Mouse (Mus musculus): ENCODE results near the gene Rtn2.

The Rtn2 gene

GRCm38 (mm10) chr7:19319458-19319857 is 37.0 kb downstream of the Rtn2 start:
- DNase-seq (ENCODE audit: low spot score in 2 of 2): no peak

- DNase-seq (ENCODE audit: low spot score in 2 of 2): peak; percentile 83 to 94
Measured at GRCm38 (mm10) chr7:19319906-19320305, 37.5 kb downstream of the Rtn2 start.

- no peak for DNase-seq (ENCODE audit: low spot score in 2 of 2)
Measured at GRCm38 (mm10) chr7:19320637-19321036, 38.2 kb downstream of the Rtn2 start.

- DNase-seq (ENCODE audit: low spot score in 2 of 2): no peak
Measured at GRCm38 (mm10) chr7:19321464-19321863, 39.0 kb downstream of the Rtn2 start.

- no peak for DNase-seq (ENCODE audit: low spot score in 2 of 2)
Measured at GRCm38 (mm10) chr7:19322489-19322888, 40.1 kb downstream of the Rtn2 start.

GRCm38 (mm10) chr7:19324221-19324620 is 41.8 kb downstream of the Rtn2 start:
- no peak for DNase-seq (ENCODE audit: low spot score in 2 of 2)

GRCm38 (mm10) chr7:19325262-19326199 is 43.1 kb downstream of the Rtn2 start:
- DNase-seq (ENCODE audit: low spot score in 2 of 2): no peak

GRCm38 (mm10) chr7:19326359-19326758 is 43.9 kb downstream of the Rtn2 start:
- DNase-seq (ENCODE audit: low spot score in 2 of 2): peak in 1 of 2 experiments; percentile 64

- peak; percentile 83 to 89 for DNase-seq (ENCODE audit: low spot score in 2 of 2)
Measured at GRCm38 (mm10) chr7:19327128-19327527, 44.7 kb downstream of the Rtn2 start.

- DNase-seq (ENCODE audit: low spot score in 2 of 2): no peak
Measured at GRCm38 (mm10) chr7:19327782-19328181, 45.4 kb downstream of the Rtn2 start.

- DNase-seq (ENCODE audit: low spot score in 2 of 2): no peak
Measured at GRCm38 (mm10) chr7:19328425-19328824, 46.0 kb downstream of the Rtn2 start.

GRCm38 (mm10) chr7:19331910-19332309 is 49.5 kb downstream of the Rtn2 start:
- DNase-seq (ENCODE audit: low spot score in 2 of 2): no peak

- DNase-seq (ENCODE audit: low spot score in 2 of 2): peak; percentile 71 to 87
Measured at GRCm38 (mm10) chr7:19332709-19333352, 50.4 kb downstream of the Rtn2 start.

GRCm38 (mm10) chr7:19335583-19335982 is 53.2 kb downstream of the Rtn2 start:
- DNase-seq (ENCODE audit: low spot score in 2 of 2): no peak

GRCm38 (mm10) chr7:19337122-19337521 is 54.7 kb downstream of the Rtn2 start:
- no peak for DNase-seq (ENCODE audit: low spot score in 2 of 2)

- no peak for DNase-seq (ENCODE audit: low spot score in 2 of 2)
Measured at GRCm38 (mm10) chr7:19338060-19338459, 55.6 kb downstream of the Rtn2 start.

- no peak for DNase-seq (ENCODE audit: low spot score in 2 of 2)
Measured at GRCm38 (mm10) chr7:19338596-19338995, 56.2 kb downstream of the Rtn2 start.

- no peak for DNase-seq (ENCODE audit: low spot score in 2 of 2)
Measured at GRCm38 (mm10) chr7:19341250-19341649, 58.8 kb downstream of the Rtn2 start.

GRCm38 (mm10) chr7:19341761-19342409 is 59.5 kb downstream of the Rtn2 start:
- DNase-seq (ENCODE audit: low spot score in 2 of 2): no peak

- DNase-seq (ENCODE audit: low spot score in 2 of 2): peak in 1 of 2 experiments; percentile 93
Measured at GRCm38 (mm10) chr7:19342481-19343027, 60.1 kb downstream of the Rtn2 start.

- DNase-seq (ENCODE audit: low spot score in 2 of 2): peak in 1 of 2 experiments; percentile 78
Measured at GRCm38 (mm10) chr7:19343210-19343808, 60.9 kb downstream of the Rtn2 start.
